8 mouse cellular contexts compared by ENCODE assay signal in the genomic region with DNA sequence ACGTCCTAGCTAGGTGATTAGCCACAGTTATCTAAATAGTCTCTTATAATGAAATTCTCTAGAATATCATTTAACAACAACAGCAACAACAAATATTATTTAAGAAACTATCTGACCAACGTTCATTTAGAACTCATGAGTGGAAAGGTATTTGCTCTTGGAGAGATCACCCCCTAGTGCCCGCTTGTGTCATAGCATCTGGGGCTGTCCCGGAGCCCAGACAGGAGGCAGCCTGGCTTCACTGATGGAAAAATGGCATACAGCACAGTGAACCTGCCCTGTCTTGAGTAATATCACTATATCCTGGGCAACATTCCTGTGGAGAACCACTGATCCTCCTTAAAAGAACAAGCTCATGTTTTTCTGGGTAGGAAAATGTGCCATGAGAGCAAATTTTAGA.
DNase-seq lines count a peak whose midpoint lies in the region; ATAC-seq and TF ChIP-seq lines count a peak whose summit lies in the region.

No protein-coding gene starts in this region.

- peak; percentile 62; the same call in 1 of the 2 replicates for TF ChIP-seq CTCF in spleen, adult 2 months (IDR thresholded peaks at IDR 0.05; ENCODE audit: extremely low read depth, insufficient read depth, insufficient read length, insufficient replicate concordance)

- peak; percentile 33 for DNase-seq in ovary, postnatal 10 days (ENCODE audit: low spot score)
- DNase-seq in ovary, adult 18-20 months (ENCODE audit: low spot score): no peak
- peak; percentile 35 for DNase-seq in c-Kit-positive CD71-negative TER-119-negative erythroid progenitor cells, embryonic 14.5 days (ENCODE audit: low read depth)
- peak; percentile 67 for DNase-seq in left cerebral cortex, adult 11 months (ENCODE audit: low spot score)
- peak; percentile 56 for DNase-seq in mesoderm, embryonic 11.5 days (ENCODE audit: low read depth, low spot score)
- peak in 1 of 2 experiments; percentile 47 for DNase-seq in spleen, adult 2 months (ENCODE audit: low read depth in 1 of 2, low spot score in 2 of 2)

- WGBS in forebrain, embryonic 12.5 days: 16% methylated on average over 4 of the region's 4 CpGs
- WGBS in hindbrain, embryonic 16.5 days: 16% methylated on average over 4 of the region's 4 CpGs
- WGBS in spleen, adult 2 months: 17% methylated on average over 4 of the region's 4 CpGs

- TF ChIP-seq POLR2A in spleen, adult 2 months (IDR thresholded peaks at IDR 0.05; ENCODE audit: low read depth, low read length): no peak

- no peaks in the 10 kb centered on the region for H3K27me3 ChIP-seq in forebrain, embryonic 12.5 days
- H3K27me3 ChIP-seq in hindbrain, embryonic 16.5 days (replicated peaks; ENCODE audit: control insufficient read depth, insufficient read depth, low read length): no peaks in the 10 kb centered on the region
- no peaks in the 10 kb centered on the region for H3K27me3 ChIP-seq in spleen, adult 2 months (ENCODE audit: control insufficient read depth, insufficient read depth, low read length)

- H3K4me1 ChIP-seq in forebrain, embryonic 12.5 days: peaks cover 19% of the 10 kb centered on the region
- H3K4me1 ChIP-seq in hindbrain, embryonic 16.5 days (ENCODE audit: control insufficient read depth, insufficient read depth, low read depth, low read length): peaks cover 13% of the 10 kb centered on the region
- no peaks in the 10 kb centered on the region for H3K4me1 ChIP-seq in spleen, adult 2 months (ENCODE audit: control insufficient read depth, insufficient read depth, insufficient read length)

- no peak overlapping the region for H3K27ac ChIP-seq in forebrain, embryonic 12.5 days
- H3K27ac ChIP-seq in hindbrain, embryonic 16.5 days (ENCODE audit: low read depth, low read length): no peak overlapping the region
- H3K27ac ChIP-seq in spleen, adult 2 months (ENCODE audit: insufficient read depth, low read length): no peak overlapping the region

- ATAC-seq in forebrain, embryonic 12.5 days (ENCODE audit: low FRiP score): peak; percentile 45
- ATAC-seq in hindbrain, embryonic 16.5 days: peak; percentile 44; the same call in 1 of the 2 replicates

- H3K4me3 ChIP-seq in forebrain, embryonic 12.5 days (replicated peaks): no peak overlapping the region
- no peak overlapping the region for H3K4me3 ChIP-seq in hindbrain, embryonic 16.5 days (ENCODE audit: low read length)
- H3K4me3 ChIP-seq in spleen, adult 2 months (ENCODE audit: extremely low read depth, insufficient read depth, insufficient read length): no peak overlapping the region

- H3K36me3 ChIP-seq in forebrain, embryonic 12.5 days (replicated peaks): peaks cover 21% of the 10 kb centered on the region
- H3K36me3 ChIP-seq in hindbrain, embryonic 16.5 days (ENCODE audit: control insufficient read depth, insufficient read depth, low read length): no peaks in the 10 kb centered on the region
- no peaks in the 10 kb centered on the region for H3K36me3 ChIP-seq in spleen, adult 2 months (ENCODE audit: control insufficient read depth, insufficient read depth, low read length)

- no peak overlapping the region for H3K4me2 ChIP-seq in forebrain, embryonic 12.5 days
- H3K4me2 ChIP-seq in hindbrain, embryonic 16.5 days (ENCODE audit: low read length): no peak overlapping the region

- H3K9me3 ChIP-seq in forebrain, embryonic 12.5 days: no peaks in the 10 kb centered on the region
- no peaks in the 10 kb centered on the region for H3K9me3 ChIP-seq in hindbrain, embryonic 16.5 days (ENCODE audit: control insufficient read depth, low read length)

- no peak overlapping the region for H3K9ac ChIP-seq in forebrain, embryonic 12.5 days
- no peak overlapping the region for H3K9ac ChIP-seq in hindbrain, embryonic 16.5 days (ENCODE audit: low read depth, low read length)
